Mouse (Mus musculus): ENCODE results near the gene Armc3. TPM values are rescaled to one million over a fixed set of nuclear protein-coding genes. Genes with fewer than 3 reads are reported as not detected.

The Armc3 gene
- total RNA-seq (2023): 1.4 to 2.4 TPM (median 2.1 TPM) in 4 replicates

DNA sequence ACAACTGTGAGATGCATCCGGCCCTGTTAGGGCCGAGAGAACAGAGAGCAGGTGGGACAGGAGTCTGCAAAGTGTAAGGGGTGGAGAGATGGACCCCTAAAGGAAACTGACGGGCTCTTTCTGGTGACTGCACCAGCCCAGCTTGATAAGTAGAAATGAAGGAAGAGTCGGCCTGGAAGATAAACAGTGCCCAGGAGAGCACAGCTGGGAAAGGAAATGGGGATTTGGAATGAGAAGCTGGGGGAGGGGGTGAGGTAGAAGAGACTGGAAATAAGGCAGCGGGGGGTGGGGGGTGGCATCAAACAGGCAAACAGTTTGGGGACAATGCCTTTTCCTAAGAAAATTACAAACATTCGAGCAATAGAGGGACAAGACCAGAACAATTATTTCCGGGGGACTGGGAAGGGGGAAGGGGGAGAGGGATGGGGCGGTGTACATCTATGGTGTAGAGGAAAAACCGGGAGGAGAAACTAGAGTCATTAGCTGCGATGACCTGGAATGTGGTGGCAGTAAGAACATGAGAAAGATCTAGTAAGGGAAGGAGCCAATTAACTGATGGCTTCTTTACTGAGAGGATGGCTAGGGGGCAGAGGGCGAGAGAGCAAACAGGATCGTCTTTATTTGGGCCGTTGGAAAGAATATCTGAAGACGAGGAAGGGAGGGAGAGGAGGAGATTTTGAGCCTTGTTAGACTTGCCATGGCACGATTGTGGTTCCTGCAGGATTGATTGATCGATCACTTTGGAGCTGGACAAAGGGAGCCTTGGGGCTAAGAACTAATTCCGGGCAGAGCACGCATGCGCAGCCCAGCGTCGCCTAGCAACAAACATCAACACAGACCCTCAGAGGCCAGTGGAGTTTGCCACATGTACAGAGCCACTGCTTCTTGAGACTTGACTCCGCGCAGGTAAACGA lies at the start of gene Armc3:
TSS of gene Armc3 (plus strand) at position 851 of the 914 bp plus-strand sequence.

Other genes with a start within 250 kb of the Armc3 start
- gene Pip4k2a, start 201.2 kb upstream of the Armc3 start, total RNA-seq (2023): 85.2 to 90.7 TPM (median 89.1 TPM) in 4 replicates
- 0.40 to 1.0 TPM (median 0.93 TPM) in 4 replicates for gene 4930426L09Rik, start 201.0 kb upstream of the Armc3 start, total RNA-seq (2023)
- 3.0 to 4.6 TPM (median 3.5 TPM) in 4 replicates for gene Msrb2, start 172.1 kb downstream of the Armc3 start, total RNA-seq (2023)
- gene Ptf1a, start 246.4 kb downstream of the Armc3 start, total RNA-seq (2023): not detected in 4 replicates